Mouse (Mus musculus) liver, adult (tissue): ENCODE measurements at regions not wholly inside any gene's neighbourhood (a gene's known extent, or its start where the extent isn't known, plus 50 kb on each side); places are given as distances from the start of the nearest gene placed in this dataset.

Experiments used
- GATA4 ChIP-seq: IDR thresholded peaks from 2 replicates; pipeline ENCODE4 v1.6.1; 2014; ENCODE audit warnings: mild to moderate bottlenecking, low read length; ENCODE audit not compliant: insufficient replicate concordance

DNA sequence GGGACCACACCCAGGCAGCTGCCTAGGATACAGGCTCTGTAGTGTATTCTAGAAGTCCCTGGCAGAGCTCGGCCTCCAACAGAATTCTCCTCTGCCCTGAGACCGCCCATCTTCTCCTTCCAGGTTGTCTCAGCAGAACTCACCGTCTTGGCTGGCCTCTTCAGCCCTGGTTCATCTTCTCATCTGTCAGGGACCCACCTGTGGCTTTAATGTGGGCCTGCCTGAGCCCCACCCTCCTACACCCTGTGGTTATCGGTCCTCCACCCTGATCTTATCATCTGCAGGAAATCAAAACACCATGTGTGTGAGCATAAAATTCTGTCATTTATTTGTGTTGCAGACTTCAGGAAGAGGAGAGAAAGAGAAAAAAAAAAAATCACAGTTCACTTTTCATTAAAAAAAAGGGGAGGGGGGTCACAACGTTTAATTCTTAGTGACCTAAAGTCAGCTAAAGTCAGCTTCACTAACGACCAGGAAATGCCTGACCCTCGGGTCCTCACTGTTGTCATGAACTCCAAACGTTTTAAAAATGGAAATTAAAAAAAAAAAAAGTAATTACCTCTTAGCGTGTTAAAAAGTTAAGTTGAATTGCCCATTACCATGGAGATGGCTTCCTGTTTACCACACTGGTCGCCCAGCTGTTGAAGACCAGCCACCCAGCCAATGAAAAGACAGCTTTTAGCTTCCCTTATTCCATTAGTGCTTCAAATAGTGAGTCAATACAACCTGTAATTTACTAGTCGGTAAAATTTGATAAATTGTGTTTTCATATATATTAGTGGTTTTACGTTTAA, 176.7 kb downstream of the Cog6 start:
- no peak for TF ChIP-seq GATA4

DNA sequence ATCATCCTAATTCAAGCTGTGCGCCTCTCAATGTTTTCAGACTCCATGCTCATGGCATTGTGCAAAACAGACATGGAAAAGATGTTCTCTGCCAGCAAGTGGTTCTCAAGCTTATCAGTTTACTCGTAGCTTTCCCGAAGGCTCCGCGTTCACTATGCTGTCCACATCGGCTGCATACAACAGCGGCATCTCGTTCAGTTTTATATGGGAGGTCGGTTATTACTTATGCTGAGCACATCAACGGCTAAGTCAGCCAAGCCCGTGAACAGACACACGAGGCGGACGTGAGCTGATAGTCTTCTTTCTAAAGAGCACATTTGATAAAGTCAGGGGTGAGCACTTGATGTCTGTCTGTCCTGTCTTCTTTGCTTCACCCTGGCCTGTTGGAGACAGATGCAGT, 179.0 kb downstream of the Cog6 start:
- TF ChIP-seq GATA4 = no peak

DNA sequence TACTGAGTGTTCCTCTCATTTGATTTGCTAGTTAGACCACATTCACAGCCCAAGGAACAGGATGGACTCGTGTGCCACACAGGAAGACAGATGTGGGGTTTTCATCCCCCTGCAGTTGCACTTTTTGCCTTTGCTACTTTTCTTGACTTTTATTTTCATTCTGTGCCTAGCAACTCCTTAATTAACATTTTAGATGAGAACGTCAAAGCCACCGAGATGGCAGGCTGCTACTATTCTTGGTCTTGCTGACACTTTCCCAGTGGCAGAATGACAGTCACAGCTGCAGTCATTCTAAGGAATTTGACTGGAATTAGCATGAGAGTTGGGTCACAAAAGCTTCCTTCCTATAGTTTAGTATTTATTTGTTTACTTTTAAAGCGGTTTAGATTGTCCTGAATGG, 179.5 kb downstream of the Cog6 start:
- no peak for TF ChIP-seq GATA4

DNA sequence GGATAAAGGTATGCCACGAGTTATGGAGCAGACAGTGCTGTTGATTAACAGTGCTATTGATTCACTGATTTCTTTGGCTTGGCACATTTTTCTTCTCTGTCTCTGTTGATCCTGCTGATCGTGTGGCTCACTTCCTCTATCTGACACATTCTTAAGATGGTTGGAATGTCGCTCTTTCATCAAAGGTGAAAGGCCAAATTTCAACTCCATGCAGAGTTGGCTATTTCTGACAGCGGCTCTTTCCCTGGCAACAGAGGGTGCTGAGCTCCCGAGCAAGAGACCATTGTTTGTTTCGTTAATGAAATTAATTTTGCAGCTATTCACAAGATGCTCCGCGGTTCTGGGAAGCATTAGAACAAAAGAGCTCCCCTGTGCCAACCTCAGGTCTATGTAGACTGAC, 180.3 kb downstream of the Cog6 start:
- no peak for TF ChIP-seq GATA4

DNA sequence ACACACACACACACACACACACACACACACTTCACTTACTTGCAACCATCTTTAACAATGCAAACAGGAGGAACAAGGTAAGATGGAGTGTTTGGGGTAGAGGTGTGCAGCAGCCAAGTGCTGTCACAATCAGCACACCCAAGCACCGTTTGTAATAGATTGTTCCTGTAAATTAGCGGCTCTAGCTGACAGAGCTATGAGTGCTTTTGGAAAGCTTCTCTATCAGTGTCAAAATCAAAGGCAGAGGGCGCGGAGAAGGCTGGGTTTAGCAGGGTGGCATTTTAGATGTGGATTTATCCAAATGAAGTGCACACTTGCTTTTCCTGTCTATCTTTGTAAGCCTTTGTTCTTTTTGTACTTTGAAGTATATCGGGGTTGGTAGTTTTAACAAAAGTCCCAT, 184.6 kb downstream of the Cog6 start:
- no peak for TF ChIP-seq GATA4

DNA sequence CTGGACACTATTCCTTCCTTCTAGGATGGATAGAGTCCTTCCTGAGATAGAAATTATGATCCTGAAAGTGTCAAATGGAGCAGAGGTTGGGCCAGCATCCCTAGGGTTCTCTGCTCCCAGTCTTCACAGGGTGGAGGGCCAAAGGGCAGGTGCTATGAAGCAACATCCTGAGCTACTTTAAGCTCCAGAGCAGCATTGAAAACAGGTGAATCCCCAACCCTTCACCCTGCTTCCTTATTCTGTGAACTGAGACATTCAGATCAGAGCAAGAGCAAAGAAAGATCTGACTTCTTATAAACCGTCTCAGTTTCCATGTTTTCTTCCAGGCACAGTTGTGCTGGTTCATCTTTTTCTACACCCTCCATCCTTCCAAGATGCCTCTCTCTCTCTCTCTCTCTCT, 185.1 kb downstream of the Cog6 start:
- no peak for TF ChIP-seq GATA4

DNA sequence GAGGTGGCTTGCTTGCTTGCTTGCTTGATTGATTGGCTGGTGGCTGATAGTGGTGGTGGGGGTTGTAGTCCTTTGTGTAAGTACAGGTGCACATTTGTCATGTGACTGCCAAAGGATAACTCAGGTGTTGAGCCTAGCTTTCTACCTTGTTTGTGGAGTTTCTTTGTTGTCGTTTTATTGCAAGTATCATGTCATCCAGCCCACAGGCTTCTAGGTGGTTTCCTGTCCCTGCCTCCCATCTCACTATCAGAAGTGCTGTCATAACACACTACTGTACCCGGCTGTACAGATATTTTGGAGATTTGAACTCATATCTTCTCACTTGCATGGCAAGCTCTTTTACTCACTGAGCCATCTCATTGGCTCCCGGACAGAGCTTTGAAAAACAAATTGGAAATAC, 186.9 kb downstream of the Cog6 start:
- TF ChIP-seq GATA4 = no peak

DNA sequence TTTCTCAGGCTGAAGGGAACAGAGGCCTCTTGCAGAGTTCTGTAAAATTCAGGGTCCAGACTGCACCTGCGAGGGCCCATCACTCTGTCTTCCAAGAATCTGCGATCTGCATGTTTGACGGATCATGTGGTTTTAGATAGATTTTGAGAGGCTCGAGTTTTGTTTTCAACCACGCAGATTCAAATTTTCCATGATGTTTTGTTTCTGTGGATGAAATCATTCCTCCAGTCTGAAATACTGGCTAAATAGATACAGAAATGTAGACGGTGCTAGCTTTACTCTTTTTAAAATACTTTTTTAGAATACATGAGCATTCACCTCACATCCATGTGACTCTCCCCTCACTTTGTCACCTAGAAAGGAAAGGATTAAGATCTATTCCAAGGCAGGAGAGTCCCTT, 188.0 kb downstream of the Cog6 start:
- TF ChIP-seq GATA4 = no peak

DNA sequence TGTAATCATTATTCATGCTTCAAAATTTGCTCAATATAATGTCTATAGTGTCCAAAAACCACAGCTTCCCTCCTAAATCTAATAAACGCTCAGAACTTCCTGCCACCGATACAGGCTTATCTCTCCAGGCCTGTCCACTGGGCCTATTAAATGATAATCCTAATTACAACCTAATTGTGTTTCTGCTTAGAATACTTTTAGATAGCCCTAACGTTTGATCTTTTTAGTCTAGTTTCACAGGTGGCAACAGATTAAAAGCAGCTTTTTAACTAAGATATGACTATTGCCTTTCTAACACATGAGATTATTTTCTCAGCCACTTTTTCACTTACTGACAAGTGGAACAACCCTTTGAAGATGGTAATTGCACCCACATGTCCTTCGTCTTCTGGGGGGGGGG, 188.6 kb downstream of the Cog6 start:
- no peak for TF ChIP-seq GATA4

DNA sequence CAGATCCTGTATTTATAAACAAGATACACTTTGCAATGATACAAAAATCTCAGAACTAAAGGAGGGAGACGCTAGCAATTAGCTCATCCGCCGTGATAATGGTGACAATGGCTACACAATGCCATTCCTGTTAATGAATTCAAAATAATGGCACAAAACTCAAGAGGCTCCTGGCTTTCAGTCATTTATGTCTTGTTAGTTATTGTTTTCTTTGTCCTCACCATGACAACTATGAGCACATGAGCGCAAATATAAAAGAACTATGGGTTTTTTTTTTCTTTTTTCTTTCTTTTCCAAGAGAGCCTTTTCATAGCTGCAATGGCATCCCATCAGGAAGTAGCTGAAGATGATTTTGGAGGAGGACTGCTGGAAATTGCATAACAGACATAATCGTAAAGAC, 194.2 kb downstream of the Cog6 start:
- no peak for TF ChIP-seq GATA4

DNA sequence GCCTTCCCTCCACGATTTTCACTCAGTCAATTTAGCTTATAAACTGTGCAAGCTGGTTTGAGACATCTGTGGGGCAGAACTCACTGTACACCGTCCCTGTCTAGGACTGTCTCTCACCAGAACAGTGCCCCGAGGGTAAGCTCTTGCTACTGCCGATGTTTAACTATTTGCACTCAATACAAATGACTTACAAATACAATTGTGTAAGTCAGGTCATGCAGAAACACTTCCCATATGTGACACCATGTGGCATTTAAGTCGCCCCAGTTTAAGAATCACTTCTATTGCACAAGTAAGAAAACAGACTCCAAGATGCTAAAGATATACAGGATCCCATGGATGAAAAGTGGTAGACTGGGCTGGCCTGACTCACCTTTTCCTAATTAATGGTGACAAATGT, 195.6 kb downstream of the Cog6 start:
- TF ChIP-seq GATA4 = no peak

DNA sequence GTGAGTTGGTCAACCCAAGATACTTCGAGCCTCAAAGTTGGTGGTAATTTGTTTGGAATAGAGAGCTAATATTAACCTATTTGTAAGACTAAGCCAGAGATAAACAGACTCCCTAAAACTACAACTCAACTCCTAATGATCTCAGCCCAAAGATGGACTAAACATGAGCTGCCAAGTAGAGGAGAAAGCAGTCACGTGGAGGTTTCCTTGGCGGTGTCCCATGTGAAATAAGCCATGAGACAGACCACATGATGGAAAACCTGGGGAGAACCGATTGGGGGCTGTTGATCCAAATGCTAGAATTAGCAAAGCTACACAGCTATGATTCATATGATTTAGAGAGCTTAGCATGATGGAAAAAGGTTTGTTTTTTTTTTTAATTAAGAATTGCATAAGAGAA, 198.6 kb downstream of the Cog6 start:
- no peak for TF ChIP-seq GATA4

DNA sequence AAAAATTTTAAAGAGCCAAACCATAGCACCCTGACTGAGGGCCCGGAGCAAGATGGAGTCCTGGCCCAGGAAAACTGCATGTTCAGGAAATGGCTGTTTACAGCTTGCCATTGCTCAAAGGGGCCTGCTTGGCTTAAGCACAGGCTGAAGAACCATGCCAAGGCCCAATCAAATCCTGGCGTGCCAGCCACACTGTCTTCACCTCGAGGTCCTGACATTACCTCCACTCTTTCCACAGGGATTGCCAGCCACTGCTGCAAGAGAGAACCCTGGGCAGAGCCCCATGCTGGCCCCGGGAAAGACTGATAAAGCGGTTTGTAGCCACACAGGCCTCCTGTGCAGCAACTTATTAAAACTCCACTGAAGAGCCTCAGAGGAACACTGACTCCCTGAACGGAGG, 199.6 kb downstream of the Cog6 start:
- no peak for TF ChIP-seq GATA4

DNA sequence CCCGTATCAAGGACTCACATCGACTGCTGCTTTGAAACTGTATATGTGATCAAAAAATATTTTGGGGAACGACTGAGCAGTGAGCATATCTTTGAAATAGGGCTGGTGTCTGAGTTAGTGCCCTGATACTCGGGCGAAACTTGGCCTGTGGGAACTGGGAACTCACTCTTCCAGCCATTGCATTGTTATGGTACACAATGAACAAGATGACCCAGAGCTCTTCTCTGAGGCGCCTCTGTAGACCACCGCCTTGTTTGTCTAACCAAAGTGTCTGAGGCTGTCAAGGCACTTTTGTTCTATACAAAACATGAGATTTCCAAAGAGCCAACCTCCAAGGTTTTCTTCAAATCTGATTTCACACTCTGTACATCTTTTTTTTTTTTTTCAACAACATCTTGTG, 201.5 kb downstream of the Cog6 start:
- no peak for TF ChIP-seq GATA4

DNA sequence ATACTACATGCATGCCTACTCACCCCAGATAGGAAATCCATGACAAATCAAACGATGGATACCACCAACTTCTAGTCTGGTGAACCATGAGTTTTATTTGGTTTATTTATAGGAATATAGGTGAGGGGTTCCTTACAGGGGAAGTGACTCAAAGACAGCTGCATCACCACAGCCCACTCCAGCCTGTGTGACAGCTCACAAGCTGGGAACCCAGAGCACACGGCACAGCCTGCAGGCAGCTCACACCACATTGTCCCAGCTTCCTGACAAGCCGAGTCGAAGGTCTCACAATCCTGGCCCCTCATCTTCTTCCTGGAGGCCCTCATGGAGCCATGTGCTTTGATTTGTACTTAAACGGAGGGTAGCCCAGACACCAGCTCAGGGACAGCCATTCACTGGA, 214.7 kb downstream of the Cog6 start:
- TF ChIP-seq GATA4 = no peak

DNA sequence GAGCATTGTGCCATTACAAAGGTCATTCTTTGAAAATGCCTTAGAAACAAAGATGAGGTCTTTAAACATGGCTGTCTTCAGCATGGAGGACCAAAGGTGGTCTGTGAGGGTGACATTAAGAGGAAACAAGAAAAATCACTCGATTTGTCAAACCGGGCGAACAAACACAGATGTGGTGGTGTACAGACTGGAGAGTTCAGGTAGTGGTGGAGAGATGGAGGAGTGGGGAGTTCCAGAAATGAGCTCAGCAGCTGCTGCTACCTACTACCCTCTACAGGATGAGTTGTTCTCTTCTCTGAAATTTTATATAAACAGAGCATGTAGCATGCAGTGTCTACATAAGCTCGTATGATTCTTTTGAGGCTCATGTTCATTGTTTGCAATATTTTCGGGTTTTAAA, 215.6 kb downstream of the Cog6 start:
- no peak for TF ChIP-seq GATA4

DNA sequence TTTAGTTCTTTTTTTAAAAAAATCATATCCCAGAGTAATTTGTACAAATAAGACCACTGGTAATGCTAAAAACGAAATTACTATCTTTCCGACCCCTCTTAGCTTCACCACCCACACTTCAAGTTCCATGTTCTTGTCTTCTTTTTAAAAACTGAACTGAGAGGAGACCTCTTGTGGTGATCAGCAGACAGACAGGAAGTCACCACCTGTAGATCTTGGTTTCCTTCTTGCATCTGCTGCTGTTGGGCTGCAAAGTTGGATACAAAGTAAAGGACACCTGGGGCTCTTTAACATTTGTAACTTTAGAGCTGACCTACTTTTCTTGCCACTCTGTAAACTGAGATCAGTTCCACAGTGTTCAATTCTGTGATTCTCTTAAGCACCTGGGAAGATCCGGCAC, 216.4 kb downstream of the Cog6 start:
- no peak for TF ChIP-seq GATA4
